Mouse (Mus musculus) hindbrain, embryonic 13.5 days (tissue): ENCODE results near the gene 4930447C04Rik. TPM values are rescaled to one million over a fixed set of nuclear protein-coding genes. Genes with fewer than 3 reads are reported as not detected.

Experiments
- ATAC-seq: fragments of 200-750 bp; cut with Nextera tagmentation; 2 replicates; pipeline ENCODE4 v1.8.0; 2017; ENCODE audit warnings: moderate TSS enrichment; ENCODE audit not compliant: low FRiP score
- H3K27ac ChIP-seq: fragments of 300-500 bp; sonication (generic); 2 replicates; pipeline ENCODE4 v1.5.1; 2015; ENCODE audit warnings: inconsistent platforms, mild to moderate bottlenecking, moderate library complexity
- H3K27me3 ChIP-seq: fragments of 300-500 bp; sonication (generic); 2 replicates; pipeline ENCODE4 v1.6.1; 2015; ENCODE audit warnings: mild to moderate bottlenecking, inconsistent platforms
- H3K36me3 ChIP-seq: fragments of 300-500 bp; sonication (generic); 2 replicates; pipeline ENCODE4 v1.6.1; 2015; ENCODE audit warnings: mild to moderate bottlenecking, inconsistent platforms
- H3K4me1 ChIP-seq: fragments of 300-500 bp; sonication (generic); replicated peaks from 2 replicates; pipeline ENCODE4 v1.6.1; 2015; ENCODE audit warnings: inconsistent platforms
- H3K4me2 ChIP-seq: fragments of 300-500 bp; sonication (generic); 2 replicates; pipeline ENCODE4 v1.6.1; 2015; ENCODE audit warnings: inconsistent platforms, mild to moderate bottlenecking, moderate library complexity
- H3K4me3 ChIP-seq: fragments of 300-500 bp; sonication (generic); 2 replicates; pipeline ENCODE4 v1.5.1; 2015; ENCODE audit warnings: mild to moderate bottlenecking, inconsistent platforms
- H3K9ac ChIP-seq: fragments of 300-500 bp; sonication (generic); 2 replicates; pipeline ENCODE4 v1.6.1; 2015; ENCODE audit warnings: mild to moderate bottlenecking, inconsistent platforms
- H3K9me3 ChIP-seq: fragments of 300-500 bp; sonication (generic); 2 replicates; pipeline ENCODE4 v1.6.1; 2016; ENCODE audit warnings: inconsistent platforms
- WGBS: fragments of 180-500 bp; shearing (Covaris S2); methylation state at CpG from one replicate; pipeline ENCODE4 v1.1.7; 2015; 5-methylcytosine and 5-hydroxymethylcytosine counted together
- polyA plus RNA-seq: library from polyadenylated mRNA; unstranded; fragments of >200 nt; fragmentation: Nextera tagmentation; extraction: Ambion mirVana; gene quantifications from 2 replicates; pipeline ENCODE4 v1.2.1, GENCODE M21; 2015

Gene 4930447C04Rik
- polyA plus RNA-seq, 1 experiment from 2014 or later: 4.6 TPM

DNA sequence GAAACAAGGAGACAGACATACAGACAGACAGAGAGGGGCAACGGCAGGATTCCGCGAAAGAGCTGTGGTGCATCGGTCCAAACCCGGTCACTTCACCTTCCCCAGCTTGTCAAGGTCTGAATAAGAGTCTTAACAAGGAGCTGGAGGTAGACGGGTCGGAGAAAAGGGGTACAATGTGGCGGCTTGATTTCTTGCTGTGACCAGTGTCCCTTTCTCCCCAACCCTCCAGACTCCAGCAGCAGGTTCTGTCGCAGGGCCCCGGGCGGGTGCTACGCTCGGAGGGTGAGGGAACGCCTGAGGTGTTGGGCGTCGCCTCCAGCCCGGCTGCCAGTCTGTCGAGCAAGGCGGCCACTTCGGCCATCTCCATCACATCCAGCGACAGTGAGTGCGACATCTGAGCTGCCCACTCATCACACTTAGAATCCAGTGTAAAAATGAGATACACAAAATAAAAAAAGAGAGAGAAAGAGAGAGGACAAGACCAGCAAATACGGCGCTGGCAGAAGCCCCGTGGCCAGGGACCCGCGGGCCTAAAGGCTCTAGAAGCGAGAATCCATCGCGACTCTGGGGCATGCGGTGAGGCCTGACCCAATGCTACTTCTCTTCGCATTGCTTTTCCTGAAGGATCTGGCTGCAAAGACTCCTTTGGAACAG is 951 bp upstream of the 4930447C04Rik start:
- ATAC-seq: no peak
- H3K36me3 ChIP-seq: no peaks in the 10 kb centered on the region
- peaks cover 100% of the 10 kb centered on the region for H3K27me3 ChIP-seq
- H3K9ac ChIP-seq: no peak overlapping the region
- no peaks in the 10 kb centered on the region for H3K9me3 ChIP-seq
- no peak overlapping the region for H3K4me3 ChIP-seq
- H3K4me1 ChIP-seq: peaks cover 20% of the 10 kb centered on the region; the same call in 1 of the 2 replicates
- H3K27ac ChIP-seq: no peak overlapping the region
- under 1% methylated on average over 32 of the region's 32 CpGs for WGBS
- H3K4me2 ChIP-seq: no peak overlapping the region

- 1% methylated on average over 11 of the region's 11 CpGs for WGBS
- ATAC-seq: no peak
- H3K4me2 ChIP-seq: no peak overlapping the region
- no peaks in the 10 kb centered on the region for H3K36me3 ChIP-seq
- H3K27me3 ChIP-seq: peaks cover 99% of the 10 kb centered on the region
- H3K9ac ChIP-seq: no peak overlapping the region
- no peak overlapping the region for H3K4me3 ChIP-seq
- no peak overlapping the region for H3K27ac ChIP-seq
- H3K9me3 ChIP-seq: no peaks in the 10 kb centered on the region
- peaks cover 20% of the 10 kb centered on the region; the same call in 1 of the 2 replicates for H3K4me1 ChIP-seq
Measured at GRCm38 (mm10) chr12:72940822-72941397, 336 bp upstream of the 4930447C04Rik start.

DNA sequence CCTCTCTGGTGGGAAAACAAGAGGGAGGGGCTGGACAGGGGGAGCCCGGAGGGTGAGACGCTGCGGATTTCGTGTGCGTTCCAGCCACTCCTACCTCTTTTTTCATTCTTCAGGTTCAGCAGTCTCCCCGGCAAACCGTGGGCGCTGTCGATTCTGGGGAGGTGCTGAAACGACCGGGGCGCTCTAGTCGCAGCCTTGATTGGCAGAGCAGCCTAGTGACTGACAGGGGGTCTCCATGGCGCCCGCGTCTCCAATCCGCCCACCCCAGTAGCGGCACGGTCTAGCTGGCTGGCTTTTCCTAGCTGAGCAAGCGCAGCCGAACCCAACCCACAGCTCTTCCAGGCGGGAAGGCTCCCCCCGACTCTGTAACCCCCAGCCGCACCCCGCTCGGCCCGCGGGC is 958 bp downstream of the 4930447C04Rik start, which contains the start of gene Six6:
Gene Six6 (plus strand): TSS at position 277 of the 400 bp plus-strand sequence.
- H3K9me3 ChIP-seq: no peaks in the 10 kb centered on the region
- peak; percentile 36; the same call in 1 of the 2 replicates for ATAC-seq
- peaks cover 9% of the 10 kb centered on the region; the same call in 1 of the 2 replicates for H3K4me1 ChIP-seq
- H3K27me3 ChIP-seq: peaks cover 98% of the 10 kb centered on the region
- peak within 1 kb of the TSS; percentile 21; the same call in 1 of the 2 replicates for H3K4me2 ChIP-seq
- WGBS: under 1% methylated on average over 28 of the region's 28 CpGs
- H3K27ac ChIP-seq: no peak within 1 kb of the TSS
- H3K36me3 ChIP-seq: no peaks in the 10 kb centered on the region
- no peak within 1 kb of the TSS for H3K4me3 ChIP-seq
- H3K9ac ChIP-seq: no peak within 1 kb of the TSS

GRCm38 (mm10) chr12:72938600-72939490 is 1.7 kb downstream of the 4930447C04Rik start:
- Histone ChIP-seq H3K9ac (no peak overlapping the region), H3K27ac (no peak overlapping the region), H3K27me3 (peaks cover 97% of the 10 kb centered on the region), H3K9me3 (no peaks in the 10 kb centered on the region), H3K4me2 (no peak overlapping the region), H3K36me3 (no peaks in the 10 kb centered on the region), H3K4me3 (no peak overlapping the region), H3K4me1 (peaks cover 9% of the 10 kb centered on the region; the same call in 1 of the 2 replicates)
- no peak for ATAC-seq
- 4% methylated on average over 14 of the region's 14 CpGs for WGBS

GRCm38 (mm10) chr12:72938176-72938575 is 2.4 kb downstream of the 4930447C04Rik start:
- 2% methylated on average over 12 of the region's 13 CpGs for WGBS
- peaks cover 93% of the 10 kb centered on the region for H3K27me3 ChIP-seq
- H3K9ac ChIP-seq: no peak overlapping the region
- H3K4me3 ChIP-seq: no peak overlapping the region
- no peak overlapping the region for H3K27ac ChIP-seq
- no peaks in the 10 kb centered on the region for H3K36me3 ChIP-seq
- H3K4me1 ChIP-seq: peaks cover 9% of the 10 kb centered on the region; the same call in 1 of the 2 replicates
- H3K4me2 ChIP-seq: no peak overlapping the region
- no peaks in the 10 kb centered on the region for H3K9me3 ChIP-seq
- no peak for ATAC-seq

DNA sequence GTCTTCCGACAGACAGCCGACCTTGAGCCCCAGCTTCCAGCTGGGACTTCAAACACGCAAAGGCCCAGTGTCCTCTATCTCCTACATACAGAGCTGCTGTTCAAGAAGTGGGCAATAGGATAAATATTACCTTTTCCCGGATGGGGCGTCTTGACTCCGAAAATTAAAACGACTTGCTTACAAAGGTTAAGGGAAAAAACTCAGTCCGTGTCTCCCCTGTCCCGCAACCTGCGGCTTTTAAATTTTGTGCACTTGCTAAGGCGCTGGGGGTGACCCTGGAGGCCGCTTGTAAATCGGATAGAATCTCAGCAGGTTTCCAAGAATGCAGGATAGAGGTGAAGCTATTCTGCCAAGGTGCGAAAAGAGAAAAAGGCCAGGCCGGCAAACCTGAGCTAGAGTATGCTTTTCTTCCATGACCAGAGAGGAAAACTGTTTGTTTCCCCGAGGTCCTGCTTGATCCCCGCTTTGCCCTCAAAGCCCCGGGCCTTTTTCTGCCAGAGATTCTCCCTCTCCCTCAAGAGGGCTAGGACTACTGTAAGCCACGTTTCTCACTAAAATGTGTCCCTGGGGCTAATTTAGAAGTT is 2.9 kb downstream of the 4930447C04Rik start:
- peaks cover 87% of the 10 kb centered on the region for H3K27me3 ChIP-seq
- 2% methylated on average over 19 of the region's 19 CpGs for WGBS
- H3K4me1 ChIP-seq: peaks cover 9% of the 10 kb centered on the region; the same call in 1 of the 2 replicates
- H3K9ac ChIP-seq: no peak overlapping the region
- H3K9me3 ChIP-seq: no peaks in the 10 kb centered on the region
- H3K4me2 ChIP-seq: no peak overlapping the region
- H3K36me3 ChIP-seq: no peaks in the 10 kb centered on the region
- no peak overlapping the region for H3K4me3 ChIP-seq
- H3K27ac ChIP-seq: no peak overlapping the region
- no peak for ATAC-seq

DNA sequence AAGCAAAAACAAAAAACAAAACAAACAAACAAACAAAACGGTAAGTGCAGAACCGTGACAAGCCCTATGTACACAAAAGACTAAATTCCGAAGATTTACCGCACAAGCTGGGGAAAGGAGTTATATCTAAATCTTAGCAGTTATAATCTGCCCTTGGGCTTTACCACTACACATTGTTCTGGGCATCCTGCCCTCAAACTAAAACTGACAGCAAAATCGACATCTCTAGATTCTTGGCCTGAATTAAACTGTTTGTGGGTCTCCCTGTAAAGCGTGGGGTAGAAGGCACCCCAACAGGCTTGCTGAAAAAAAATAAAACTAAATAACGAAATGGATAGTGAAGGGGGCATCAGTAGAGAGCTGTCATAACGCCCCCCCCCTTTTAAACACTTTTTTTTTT is 3.8 kb downstream of the 4930447C04Rik start:
- Histone ChIP-seq H3K27ac (no peak overlapping the region), H3K9me3 (no peaks in the 10 kb centered on the region), H3K9ac (no peak overlapping the region), H3K27me3 (peaks cover 82% of the 10 kb centered on the region), H3K4me3 (no peak overlapping the region), H3K4me2 (no peak overlapping the region), H3K36me3 (no peaks in the 10 kb centered on the region), H3K4me1 (peaks cover 9% of the 10 kb centered on the region; the same call in 1 of the 2 replicates)
- WGBS: 26% methylated on average over 8 of the region's 8 CpGs
- no peak for ATAC-seq

DNA sequence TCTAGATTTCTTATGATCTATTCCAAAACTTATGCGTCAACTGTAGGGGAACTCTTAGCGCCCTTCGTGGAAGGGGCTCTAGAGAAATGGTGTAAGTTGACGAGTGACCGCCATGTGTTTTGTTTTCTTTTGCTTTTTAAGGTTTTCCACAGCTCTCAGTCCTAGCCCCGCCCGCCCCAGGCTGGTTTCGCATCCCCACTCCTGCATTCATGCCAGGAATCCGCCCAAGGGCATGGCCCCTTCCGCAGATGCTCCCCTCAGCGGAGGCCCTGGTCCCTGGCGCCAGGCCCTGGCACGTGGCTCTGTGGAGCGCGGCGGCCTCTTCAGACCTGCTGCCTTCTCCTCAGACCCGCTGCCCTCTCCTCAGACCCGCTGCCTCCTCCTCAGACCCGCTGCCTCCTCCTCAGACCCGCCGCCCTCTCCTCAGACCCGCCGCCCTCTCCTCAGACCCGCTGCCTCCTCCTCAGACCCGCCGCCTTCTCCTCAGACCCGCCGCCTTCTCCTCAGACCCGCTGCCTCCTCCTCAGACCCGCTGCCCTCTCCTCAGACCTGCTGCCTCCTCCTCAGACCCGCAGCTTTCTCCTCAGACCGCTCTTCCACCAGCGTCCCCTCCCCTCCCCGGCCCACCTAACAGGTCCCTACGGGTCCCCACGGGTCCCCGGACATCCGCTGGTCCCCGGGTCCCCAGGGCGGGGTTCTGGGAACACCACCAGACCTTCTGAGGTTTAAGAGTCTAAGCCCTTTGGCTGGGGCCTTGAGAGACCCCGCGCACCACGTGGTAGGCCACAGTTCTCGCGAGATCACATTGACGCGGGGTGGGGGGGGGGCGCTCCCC is 23.2 kb downstream of the 4930447C04Rik start:
- peak overlapping the region; percentile 39 for H3K4me3 ChIP-seq
- 17% methylated on average over 47 of the region's 48 CpGs for WGBS
- peaks cover 25% of the 10 kb centered on the region for H3K27me3 ChIP-seq
- H3K36me3 ChIP-seq: no peaks in the 10 kb centered on the region
- H3K4me2 ChIP-seq: peak overlapping the region; percentile 62
- ATAC-seq: no peak
- H3K9ac ChIP-seq: peak overlapping the region; percentile 49
- H3K27ac ChIP-seq: no peak overlapping the region
- H3K9me3 ChIP-seq: no peaks in the 10 kb centered on the region
- H3K4me1 ChIP-seq: peaks cover 9% of the 10 kb centered on the region

DNA sequence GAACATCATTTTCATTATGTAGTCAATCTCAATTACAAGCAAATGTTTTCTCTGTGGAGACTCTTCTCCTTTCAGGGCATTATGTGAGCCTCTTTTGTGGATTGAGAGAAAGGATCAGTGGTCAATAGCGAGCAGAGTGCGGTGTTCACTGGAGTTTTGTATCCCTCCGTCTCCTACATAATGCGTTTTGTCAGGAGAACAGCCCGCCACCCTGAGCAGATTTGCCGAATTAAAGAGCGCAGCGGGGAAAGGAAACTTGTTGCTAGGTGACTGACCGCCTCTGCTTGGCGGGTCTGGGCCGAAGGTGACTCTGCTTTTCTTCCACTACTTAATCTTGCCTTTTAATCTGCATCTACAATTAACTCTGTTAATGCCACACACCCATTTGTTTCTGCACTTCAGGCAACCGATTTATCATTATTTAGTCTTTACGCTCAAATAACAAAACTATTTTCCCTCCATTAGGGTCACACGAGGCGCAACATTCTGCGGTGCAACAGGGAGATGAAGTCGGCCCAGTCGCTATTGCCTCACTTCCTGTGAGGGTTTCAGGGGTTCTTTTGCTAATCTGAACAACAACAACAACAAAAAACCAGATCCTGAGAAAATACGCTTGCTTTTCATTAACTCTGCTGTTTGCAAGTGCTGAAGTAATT is 86.1 kb downstream of the 4930447C04Rik start:
- Histone ChIP-seq H3K9ac (no peak overlapping the region), H3K27me3 (peaks cover 95% of the 10 kb centered on the region), H3K4me3 (peak overlapping the region; percentile 4; the same call in 1 of the 2 replicates), H3K9me3 (peaks cover 6% of the 10 kb centered on the region; the same call in 1 of the 2 replicates), H3K4me2 (no peak overlapping the region), H3K4me1 (0 out of 2 replicates have a peak, but pooled peaks cover 4% of the 10 kb centered on the region), H3K36me3 (no peaks in the 10 kb centered on the region), H3K27ac (no peak overlapping the region)
- no peak for ATAC-seq
- WGBS: 2% methylated on average over 19 of the region's 19 CpGs

- Histone ChIP-seq H3K27me3 (peaks cover 95% of the 10 kb centered on the region), H3K9me3 (no peaks in the 10 kb centered on the region), H3K27ac (no peak overlapping the region), H3K4me1 (0 out of 2 replicates have a peak, but pooled peaks cover 4% of the 10 kb centered on the region), H3K4me3 (no peak overlapping the region), H3K36me3 (no peaks in the 10 kb centered on the region), H3K4me2 (no peak overlapping the region), H3K9ac (no peak overlapping the region)
- no peak for ATAC-seq
- 24% methylated on average over 13 of the region's 13 CpGs for WGBS
Measured at GRCm38 (mm10) chr12:72853406-72854076, 87.0 kb downstream of the 4930447C04Rik start.
